7 mouse cellular contexts compared by ENCODE assay signal in genomic region chr9:44325768-44326370, GRCm38 (mm10). TPM values are rescaled to one million over a fixed set of nuclear protein-coding genes. Genes with fewer than 3 reads are reported as not detected.
DNase-seq lines count a peak whose midpoint lies in the region; ATAC-seq and TF ChIP-seq lines count a peak whose summit lies in the region.

Gene Dpagt1, plus strand, starts transcription at chr9:44326019.

- DNase-seq in urinary bladder, adult 2 months (ENCODE audit: low spot score): no peak
- DNase-seq in urinary bladder, postnatal 14 days (ENCODE audit: low spot score): no peak
- peak; percentile 59 for DNase-seq in forebrain, embryonic 11.5 days (ENCODE audit: low spot score)
- no peak for DNase-seq in ovary, postnatal 14 days (ENCODE audit: low spot score)

- peak within 1 kb of the TSS; percentile 75 for H3K4me2 ChIP-seq in forebrain, embryonic 11.5 days (ENCODE audit: low read depth, low read length, severe bottlenecking)
- peak within 1 kb of the TSS; percentile 79 for H3K4me2 ChIP-seq in limb, embryonic 12.5 days

- TF ChIP-seq POLR2A in small intestine, adult 2 months (IDR thresholded peaks at IDR 0.05; ENCODE audit: low read depth, low read length): no peak

- H3K9ac ChIP-seq in forebrain, embryonic 11.5 days (ENCODE audit: low read length): peak within 1 kb of the TSS; percentile 93
- H3K9ac ChIP-seq in limb, embryonic 12.5 days (replicated peaks): peak within 1 kb of the TSS; percentile 88

- H3K4me1 ChIP-seq in forebrain, embryonic 11.5 days (replicated peaks; ENCODE audit: control insufficient read depth, insufficient read depth, low read length): peaks cover 4% of the 10 kb centered on the region; the same call in 1 of the 2 replicates
- H3K4me1 ChIP-seq in limb, embryonic 12.5 days (replicated peaks): peaks cover 14% of the 10 kb centered on the region
- peaks cover 5% of the 10 kb centered on the region; the same call in 1 of the 2 replicates for H3K4me1 ChIP-seq in small intestine, adult 2 months (ENCODE audit: control insufficient read depth, insufficient read depth, insufficient read length, low read length)

- ATAC-seq in forebrain, embryonic 11.5 days (replicated peaks; ENCODE audit: low FRiP score): no peak; the same call in 1 of the 2 replicates
- ATAC-seq in hematopoietic stem cell, adult 5-6 weeks (replicated peaks in 1 of 2; ENCODE audit: insufficient read depth in 1 of 2, low FRiP score in 2 of 2, low TSS enrichment in 1 of 2, low read depth in 1 of 2, poor library complexity in 2 of 2, severe bottlenecking in 2 of 2): no peak
- ATAC-seq in limb, embryonic 12.5 days (ENCODE audit: insufficient number of reproducible peaks, insufficient read depth, low FRiP score, low TSS enrichment, low read depth): no peak

- no peaks in the 10 kb centered on the region; the same call in 1 of the 2 replicates for H3K36me3 ChIP-seq in forebrain, embryonic 11.5 days (ENCODE audit: control insufficient read depth, insufficient read depth, low read length)
- peaks cover 25% of the 10 kb centered on the region for H3K36me3 ChIP-seq in limb, embryonic 12.5 days
- peaks cover 2% of the 10 kb centered on the region; the same call in 1 of the 2 replicates for H3K36me3 ChIP-seq in small intestine, adult 2 months (ENCODE audit: control insufficient read depth, insufficient read depth, low read length)

- WGBS in forebrain, embryonic 11.5 days: 3% methylated on average over 12 of the region's 12 CpGs
- 3% methylated on average over 12 of the region's 12 CpGs for WGBS in limb, embryonic 12.5 days
- under 1% methylated on average over 12 of the region's 12 CpGs for WGBS in small intestine, adult 2 months

- H3K27me3 ChIP-seq in forebrain, embryonic 11.5 days (ENCODE audit: control insufficient read depth, insufficient read depth, low read length): no peaks in the 10 kb centered on the region
- H3K27me3 ChIP-seq in limb, embryonic 12.5 days: no peaks in the 10 kb centered on the region
- no peaks in the 10 kb centered on the region for H3K27me3 ChIP-seq in small intestine, adult 2 months (ENCODE audit: control insufficient read depth, insufficient read depth, low read length)

- H3K9me3 ChIP-seq in forebrain, embryonic 11.5 days (ENCODE audit: control insufficient read depth, low read length): no peaks in the 10 kb centered on the region
- H3K9me3 ChIP-seq in limb, embryonic 12.5 days: no peaks in the 10 kb centered on the region

- H3K4me3 ChIP-seq in forebrain, embryonic 11.5 days (ENCODE audit: low read depth, low read length): peak within 1 kb of the TSS; percentile 78
- peak within 1 kb of the TSS; percentile 75 for H3K4me3 ChIP-seq in limb, embryonic 12.5 days (replicated peaks)
- H3K4me3 ChIP-seq in small intestine, adult 2 months (ENCODE audit: low read depth, low read length): peak within 1 kb of the TSS; percentile 95

- H3K27ac ChIP-seq in forebrain, embryonic 11.5 days (ENCODE audit: low read depth, low read length): peak within 1 kb of the TSS; percentile 87
- peak within 1 kb of the TSS; percentile 95 for H3K27ac ChIP-seq in limb, embryonic 12.5 days
- H3K27ac ChIP-seq in small intestine, adult 2 months (ENCODE audit: insufficient read depth, low read depth, low read length): peak within 1 kb of the TSS; percentile 84

- TF ChIP-seq CTCF in small intestine, adult 2 months (IDR thresholded peaks at IDR 0.05; ENCODE audit: extremely low read depth, insufficient read length, insufficient replicate concordance, low read depth, low read length): no peak

RNA-seq across cellular contexts. Expression of gene Dpagt1, which starts in this region (rescaled TPM):
- 24.7 and 25.8 TPM in 2 replicates for polyA plus RNA-seq in urinary bladder, adult 2 months (2012; rRNA removed)
- 47.7 and 49.1 TPM in 2 replicates for polyA plus RNA-seq in forebrain, embryonic 11.5 days (2014; fragmentation: Nextera tagmentation; extraction: Ambion mirVana)
- total RNA-seq in hematopoietic stem cell, adult 5-6 weeks (2017): 15.2 and 17.4 TPM in 2 replicates
- 38.1 and 38.6 TPM in 2 replicates for polyA plus RNA-seq in limb, embryonic 12.5 days (2016; fragmentation: Nextera tagmentation; extraction: Ambion mirVana)
- 27.7 and 47.4 TPM in 2 replicates for polyA plus RNA-seq in small intestine, adult 2 months (2012; rRNA removed)
